Mouse (Mus musculus) heart, embryonic 13.5 days (tissue): Measurements from ENCODE around the gene Imp4. TPM values are rescaled to one million over a fixed set of nuclear protein-coding genes. Genes with fewer than 3 reads are reported as not detected.

Source experiments
- ATAC-seq: fragments of 200-750 bp; cut with Nextera tagmentation; 2 replicates; pipeline ENCODE4 v1.8.0; 2017; ENCODE audit warnings: moderate TSS enrichment; ENCODE audit not compliant: insufficient number of reproducible peaks, low FRiP score, low TSS enrichment; ENCODE audit errors: extremely low read depth
- H3K27ac ChIP-seq: fragments of 300-500 bp; sonication (generic); replicated peaks from 2 replicates; pipeline ENCODE4 v1.5.1; 2015; ENCODE audit warnings: moderate library complexity, mild to moderate bottlenecking, inconsistent platforms
- H3K27me3 ChIP-seq: fragments of 300-500 bp; sonication (generic); replicated peaks from 2 replicates; pipeline ENCODE4 v1.6.1; 2015; ENCODE audit warnings: mild to moderate bottlenecking, inconsistent platforms
- H3K36me3 ChIP-seq: fragments of 300-500 bp; sonication (generic); 2 replicates; pipeline ENCODE4 v1.6.1; 2015; ENCODE audit warnings: mild to moderate bottlenecking, inconsistent platforms
- H3K4me1 ChIP-seq: fragments of 300-500 bp; sonication (generic); 2 replicates; pipeline ENCODE4 v1.6.1; 2015; ENCODE audit warnings: inconsistent platforms
- H3K4me2 ChIP-seq: fragments of 300-500 bp; sonication (generic); 2 replicates; pipeline ENCODE4 v1.6.1; 2015; ENCODE audit warnings: inconsistent platforms, mild to moderate bottlenecking, moderate library complexity
- H3K4me3 ChIP-seq: fragments of 300-500 bp; sonication (generic); 2 replicates; pipeline ENCODE4 v1.5.1; 2015; ENCODE audit warnings: moderate library complexity, mild to moderate bottlenecking, inconsistent platforms
- H3K9ac ChIP-seq: fragments of 300-500 bp; sonication (generic); 2 replicates; pipeline ENCODE4 v1.6.1; 2015; ENCODE audit warnings: inconsistent platforms, mild to moderate bottlenecking, moderate library complexity
- H3K9me3 ChIP-seq: fragments of 300-500 bp; sonication (generic); 2 replicates; pipeline ENCODE4 v1.6.1; 2016; ENCODE audit warnings: inconsistent platforms
- WGBS: fragments of 180-500 bp; shearing (Covaris S2); methylation state at CpG from one replicate; pipeline ENCODE4 v1.1.7; 2015; ENCODE audit warnings: mixed read lengths; 5-methylcytosine and 5-hydroxymethylcytosine counted together
- polyA plus RNA-seq: library from polyadenylated mRNA; unstranded; fragments of >200 nt; fragmentation: Nextera tagmentation; extraction: Ambion mirVana; gene quantifications from 2 replicates; pipeline ENCODE4 v1.2.1, GENCODE M21; 2015

Imp4 gene
- polyA plus RNA-seq, 1 experiment from 2014 or later: 67.7 TPM

GRCm38 (mm10) chr1:34462766-34463165 is 23.1 kb downstream of the Imp4 start:
- no peak overlapping the region for H3K4me2 ChIP-seq
- peaks cover 14% of the 10 kb centered on the region; the same call in 1 of the 2 replicates for H3K4me1 ChIP-seq
- H3K9ac ChIP-seq: no peak overlapping the region
- no peak overlapping the region for H3K4me3 ChIP-seq
- no peaks in the 10 kb centered on the region for H3K9me3 ChIP-seq
- H3K36me3 ChIP-seq: no peaks in the 10 kb centered on the region
- ATAC-seq: no peak
- H3K27me3 ChIP-seq: peaks cover 37% of the 10 kb centered on the region
- 24% methylated on average over 6 of the region's 7 CpGs for WGBS
- H3K27ac ChIP-seq: no peak overlapping the region

- Histone ChIP-seq H3K9ac (no peak overlapping the region), H3K4me3 (no peak overlapping the region), H3K9me3 (no peaks in the 10 kb centered on the region), H3K27ac (no peak overlapping the region), H3K27me3 (peaks cover 23% of the 10 kb centered on the region), H3K36me3 (no peaks in the 10 kb centered on the region), H3K4me1 (peaks cover 11% of the 10 kb centered on the region; the same call in 1 of the 2 replicates), H3K4me2 (no peak overlapping the region)
- ATAC-seq: no peak
- 82% methylated on average over 8 of the region's 8 CpGs for WGBS
These were observed 24.7 kb downstream of the Imp4 start for GRCm38 (mm10) chr1:34464310-34464817.

- Histone ChIP-seq H3K4me2 (no peak overlapping the region), H3K27me3 (peaks cover 18% of the 10 kb centered on the region), H3K9me3 (no peaks in the 10 kb centered on the region), H3K4me3 (no peak overlapping the region), H3K9ac (no peak overlapping the region), H3K4me1 (peaks cover 4% of the 10 kb centered on the region; the same call in 1 of the 2 replicates), H3K27ac (no peak overlapping the region), H3K36me3 (no peaks in the 10 kb centered on the region)
- 63% methylated on average over 6 of the region's 6 CpGs for WGBS
- ATAC-seq: no peak
These were observed 25.8 kb downstream of the Imp4 start for GRCm38 (mm10) chr1:34465445-34465844.

GRCm38 (mm10) chr1:34468051-34468450 is 28.4 kb downstream of the Imp4 start:
- H3K27ac ChIP-seq: no peak overlapping the region
- no peaks in the 10 kb centered on the region for H3K9me3 ChIP-seq
- WGBS: 59% methylated on average over 3 of the region's 3 CpGs

GRCm38 (mm10) chr1:34468500-34468899 is 28.8 kb downstream of the Imp4 start:
- H3K4me1 ChIP-seq: peaks cover 18% of the 10 kb centered on the region
- H3K9ac ChIP-seq: no peak overlapping the region
- no peak overlapping the region for H3K27ac ChIP-seq
- H3K4me2 ChIP-seq: no peak overlapping the region
- no peak overlapping the region for H3K4me3 ChIP-seq
- no peak for ATAC-seq
- H3K27me3 ChIP-seq: peaks cover 12% of the 10 kb centered on the region; the same call in 1 of the 2 replicates
- 75% methylated on average over 4 of the region's 4 CpGs for WGBS
- H3K36me3 ChIP-seq: no peaks in the 10 kb centered on the region
- no peaks in the 10 kb centered on the region for H3K9me3 ChIP-seq

More at GRCm38 (mm10) chr1:34468051-34468450, 28.4 kb downstream of the Imp4 start:
- H3K9ac ChIP-seq: no peak overlapping the region
- H3K27me3 ChIP-seq: peaks cover 16% of the 10 kb centered on the region; the same call in 1 of the 2 replicates
- no peaks in the 10 kb centered on the region for H3K36me3 ChIP-seq
- ATAC-seq: no peak
- peaks cover 14% of the 10 kb centered on the region for H3K4me1 ChIP-seq
- no peak overlapping the region for H3K4me3 ChIP-seq
- H3K4me2 ChIP-seq: no peak overlapping the region

GRCm38 (mm10) chr1:34469801-34470200 is 30.1 kb downstream of the Imp4 start:
- Histone ChIP-seq H3K27ac (no peak overlapping the region), H3K9ac (no peak overlapping the region)
- WGBS: 73% methylated on average over 5 of the region's 5 CpGs

GRCm38 (mm10) chr1:34472427-34473300 is 33.0 kb downstream of the Imp4 start:
- 1% methylated on average over 40 of the region's 43 CpGs for WGBS
- Histone ChIP-seq H3K27me3 (peaks cover 17% of the 10 kb centered on the region), H3K4me1 (peaks cover 18% of the 10 kb centered on the region), H3K9ac (peak overlapping the region; percentile 85), H3K4me3 (peak overlapping the region; percentile 71), H3K36me3 (no peaks in the 10 kb centered on the region), H3K9me3 (no peaks in the 10 kb centered on the region), H3K27ac (no peak overlapping the region), H3K4me2 (peak overlapping the region; percentile 99)
- ATAC-seq: peak; percentile 53; the same call in 1 of the 2 replicates

More at GRCm38 (mm10) chr1:34469801-34470200, 30.1 kb downstream of the Imp4 start:
- no peaks in the 10 kb centered on the region for H3K9me3 ChIP-seq
- no peak overlapping the region for H3K4me2 ChIP-seq
- no peak for ATAC-seq
- peaks cover 10% of the 10 kb centered on the region; the same call in 1 of the 2 replicates for H3K27me3 ChIP-seq
- H3K36me3 ChIP-seq: no peaks in the 10 kb centered on the region
- H3K4me1 ChIP-seq: peaks cover 18% of the 10 kb centered on the region
- no peak overlapping the region for H3K4me3 ChIP-seq

GRCm38 (mm10) chr1:34478891-34479655 is 39.4 kb downstream of the Imp4 start:
- Histone ChIP-seq H3K27me3 (peaks cover 7% of the 10 kb centered on the region), H3K36me3 (no peaks in the 10 kb centered on the region), H3K4me2 (peak overlapping the region; percentile 60), H3K9ac (no peak overlapping the region), H3K27ac (peak overlapping the region; percentile 82), H3K4me1 (peaks cover 27% of the 10 kb centered on the region), H3K4me3 (peak overlapping the region; percentile 17; the same call in 1 of the 2 replicates), H3K9me3 (no peaks in the 10 kb centered on the region)
- 14% methylated on average over 11 of the region's 11 CpGs for whole genome bisulfite sequencing
- ATAC-seq: peak; percentile 51; the same call in 1 of the 2 replicates

GRCm38 (mm10) chr1:34480801-34481200 is 41.1 kb downstream of the Imp4 start:
- H3K9ac ChIP-seq: no peak overlapping the region
- ATAC-seq: no peak
- 38% methylated on average over 5 of the region's 5 CpGs for WGBS
- no peak overlapping the region for H3K4me2 ChIP-seq
- H3K4me3 ChIP-seq: no peak overlapping the region
- peaks cover 37% of the 10 kb centered on the region for H3K4me1 ChIP-seq
- no peak overlapping the region for H3K27ac ChIP-seq
- no peaks in the 10 kb centered on the region for H3K36me3 ChIP-seq
- no peaks in the 10 kb centered on the region for H3K9me3 ChIP-seq
- peaks cover 5% of the 10 kb centered on the region; the same call in 1 of the 2 replicates for H3K27me3 ChIP-seq

- H3K4me3 ChIP-seq: no peak overlapping the region
- no peak overlapping the region for H3K4me2 ChIP-seq
- H3K36me3 ChIP-seq: no peaks in the 10 kb centered on the region
- ATAC-seq: no peak
- peaks cover 37% of the 10 kb centered on the region for H3K4me1 ChIP-seq
- no peak overlapping the region for H3K27ac ChIP-seq
- peaks cover 10% of the 10 kb centered on the region for H3K27me3 ChIP-seq
- H3K9me3 ChIP-seq: no peaks in the 10 kb centered on the region
- H3K9ac ChIP-seq: no peak overlapping the region
- WGBS: 58% methylated on average over 5 of the region's 5 CpGs
These were observed 42.4 kb downstream of the Imp4 start for GRCm38 (mm10) chr1:34481920-34482669.
